Mouse (Mus musculus) liver, embryonic 13.5 days (tissue): ENCODE data around the gene Pdcl2. TPM values are rescaled to one million over a fixed set of nuclear protein-coding genes. Genes with fewer than 3 reads are reported as not detected.

Experiments
- ATAC-seq: fragments of 200-750 bp; cut with Nextera tagmentation; 2 replicates; pipeline ENCODE4 v1.8.0; 2017; ENCODE audit warnings: low read depth, mild to moderate bottlenecking, moderate number of reproducible peaks, moderate library complexity
- DNase-seq: peaks from one replicate; pipeline ENCODE4 v3.0.0; 2022
- H3K27ac ChIP-seq: fragments of 300-500 bp; sonication (generic); 2 replicates; pipeline ENCODE4 v1.5.1; 2015; ENCODE audit warnings: moderate library complexity, mild to moderate bottlenecking, inconsistent platforms
- H3K27me3 ChIP-seq: fragments of 300-500 bp; sonication (generic); 2 replicates; pipeline ENCODE4 v1.6.1; 2015; ENCODE audit warnings: mild to moderate bottlenecking, inconsistent platforms
- H3K36me3 ChIP-seq: fragments of 300-500 bp; sonication (generic); 2 replicates; pipeline ENCODE4 v1.6.1; 2015; ENCODE audit warnings: mild to moderate bottlenecking, inconsistent platforms
- H3K4me1 ChIP-seq: fragments of 300-500 bp; sonication (generic); replicated peaks from 2 replicates; pipeline ENCODE4 v1.6.1; 2015; ENCODE audit warnings: inconsistent platforms
- H3K4me2 ChIP-seq: fragments of 300-500 bp; sonication (generic); 2 replicates; pipeline ENCODE4 v1.6.1; 2015; ENCODE audit warnings: inconsistent platforms, mild to moderate bottlenecking, moderate library complexity
- H3K4me3 ChIP-seq: fragments of 300-500 bp; sonication (generic); replicated peaks from 2 replicates; pipeline ENCODE4 v1.5.1; 2015; ENCODE audit warnings: mild to moderate bottlenecking, inconsistent platforms
- H3K9ac ChIP-seq: fragments of 300-500 bp; sonication (generic); 2 replicates; pipeline ENCODE4 v1.6.1; 2015; ENCODE audit warnings: mild to moderate bottlenecking, inconsistent platforms
- H3K9me3 ChIP-seq: fragments of 300-500 bp; sonication (generic); replicated peaks from 2 replicates; pipeline ENCODE4 v1.6.1; 2016; ENCODE audit warnings: inconsistent platforms
- WGBS: fragments of 180-500 bp; shearing (Covaris S2); methylation state at CpG from one replicate; pipeline ENCODE4 v1.1.7; 2015; ENCODE audit not compliant: insufficient replicate concordance; 5-methylcytosine and 5-hydroxymethylcytosine counted together
- polyA plus RNA-seq: library from polyadenylated mRNA; unstranded; fragments of >200 nt; fragmentation: Nextera tagmentation; extraction: Ambion mirVana; gene quantifications from 2 replicates; pipeline ENCODE4 v1.2.1, GENCODE M21; 2015

The Pdcl2 gene
- polyA plus RNA-seq, 1 experiment from 2014 or later = not detected

DNA sequence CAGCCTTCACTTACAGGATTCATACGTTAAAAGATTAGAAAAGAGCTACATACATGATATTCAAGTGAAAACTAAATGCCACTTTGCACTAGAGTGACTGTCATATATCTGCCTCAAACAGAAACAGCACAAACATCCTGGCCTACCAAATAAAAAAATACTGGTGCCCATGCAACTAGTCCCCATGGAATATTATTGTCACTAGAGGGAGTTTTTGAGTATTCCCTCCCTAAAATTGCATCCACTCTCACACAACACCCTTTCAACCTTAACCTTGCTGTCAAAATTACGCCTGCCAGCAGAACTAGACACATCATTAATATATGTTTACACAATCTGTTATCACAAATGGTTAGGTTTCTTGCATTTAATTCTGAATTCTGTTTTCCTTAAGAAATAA lies 28.9 kb downstream of the Pdcl2 start:
- no peaks in the 10 kb centered on the region for H3K9me3 ChIP-seq
- no peak overlapping the region for H3K4me3 ChIP-seq
- DNase-seq = no peak
- ATAC-seq = no peak
- H3K27ac ChIP-seq = no peak overlapping the region
- H3K9ac ChIP-seq = no peak overlapping the region
- peaks cover 21% of the 10 kb centered on the region for H3K27me3 ChIP-seq
- peaks cover 17% of the 10 kb centered on the region for H3K4me1 ChIP-seq
- H3K4me2 ChIP-seq = no peak overlapping the region
- no peaks in the 10 kb centered on the region for H3K36me3 ChIP-seq
- 61% methylated on average over 2 of the region's 2 CpGs for WGBS

DNA sequence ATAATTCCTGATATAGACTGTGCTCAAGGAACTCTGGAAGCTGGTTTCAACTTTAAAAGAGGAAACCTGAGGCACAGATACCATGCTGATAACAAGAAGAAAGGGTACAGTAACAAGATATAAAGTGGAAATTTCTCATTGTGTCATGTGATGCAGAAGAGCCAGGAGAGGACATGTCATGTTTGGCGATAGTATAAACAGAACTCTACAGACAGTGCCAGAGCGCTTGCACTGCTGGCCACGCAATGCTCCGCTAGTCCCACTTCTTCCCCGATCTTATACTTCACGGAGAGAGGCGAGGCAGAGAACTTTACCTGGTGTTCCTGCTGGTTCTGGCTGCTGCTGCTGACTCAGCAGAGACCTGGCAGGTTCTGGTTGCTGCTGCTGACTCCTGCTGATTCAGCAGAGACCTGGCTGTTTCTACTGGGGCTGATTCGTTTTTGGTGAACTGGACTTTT lies 41.7 kb downstream of the Pdcl2 start:
- ATAC-seq (no peak), DNase-seq (no peak)
- Histone ChIP-seq H3K27me3 (no peaks in the 10 kb centered on the region), H3K9me3 (no peaks in the 10 kb centered on the region), H3K36me3 (no peaks in the 10 kb centered on the region), H3K4me3 (no peak overlapping the region), H3K9ac (no peak overlapping the region), H3K4me2 (no peak overlapping the region), H3K27ac (no peak overlapping the region), H3K4me1 (peaks cover 16% of the 10 kb centered on the region)
- WGBS = 68% methylated on average over 8 of the region's 8 CpGs

DNA sequence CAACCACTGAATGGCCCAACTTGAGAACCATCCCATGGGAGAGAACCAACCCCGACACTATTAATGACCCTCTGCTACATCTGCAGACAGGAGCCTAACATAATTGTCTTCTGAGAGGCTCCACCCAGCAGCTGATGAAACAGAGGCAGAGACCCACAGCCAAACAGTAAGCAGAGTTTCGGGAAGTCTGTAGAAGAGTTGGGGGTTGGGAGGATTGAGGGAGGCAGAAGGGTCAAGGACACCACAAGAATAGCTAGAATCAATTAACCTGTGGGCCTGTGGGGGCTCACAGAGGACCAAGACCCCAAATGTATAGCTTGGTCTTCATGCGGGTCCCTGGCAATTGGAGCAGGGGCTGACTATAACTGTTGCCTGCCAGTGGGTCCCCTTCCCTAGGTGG lies 42.7 kb downstream of the Pdcl2 start:
- H3K9me3 ChIP-seq = no peaks in the 10 kb centered on the region
- H3K4me1 ChIP-seq = peaks cover 21% of the 10 kb centered on the region
- no peak overlapping the region for H3K4me3 ChIP-seq
- DNase-seq (no peak), ATAC-seq (no peak)
- H3K4me2 ChIP-seq = no peak overlapping the region
- H3K36me3 ChIP-seq = no peaks in the 10 kb centered on the region
- no peaks in the 10 kb centered on the region for H3K27me3 ChIP-seq
- H3K27ac ChIP-seq = no peak overlapping the region
- H3K9ac ChIP-seq = no peak overlapping the region
- 76% methylated on average over 3 of the region's 3 CpGs for WGBS

DNA sequence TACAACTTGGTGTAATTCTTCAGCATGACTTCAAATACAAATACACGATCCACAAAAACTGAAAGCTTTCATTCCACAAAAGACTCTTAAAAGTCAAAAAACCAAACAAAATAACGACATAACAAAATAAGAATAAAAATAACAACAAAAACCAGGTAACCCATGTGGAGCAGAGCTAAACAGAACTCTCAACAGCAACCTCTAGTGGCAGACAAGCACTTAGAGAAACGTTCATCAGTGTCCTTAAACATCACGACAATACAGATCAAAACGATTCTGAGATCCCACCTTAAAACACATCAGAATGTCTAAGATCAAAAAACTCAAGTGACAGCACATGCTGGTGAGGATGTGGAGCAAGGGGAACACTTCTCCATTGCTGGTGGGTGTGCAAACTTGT lies 43.9 kb downstream of the Pdcl2 start:
- ATAC-seq (no peak), DNase-seq (no peak)

DNA sequence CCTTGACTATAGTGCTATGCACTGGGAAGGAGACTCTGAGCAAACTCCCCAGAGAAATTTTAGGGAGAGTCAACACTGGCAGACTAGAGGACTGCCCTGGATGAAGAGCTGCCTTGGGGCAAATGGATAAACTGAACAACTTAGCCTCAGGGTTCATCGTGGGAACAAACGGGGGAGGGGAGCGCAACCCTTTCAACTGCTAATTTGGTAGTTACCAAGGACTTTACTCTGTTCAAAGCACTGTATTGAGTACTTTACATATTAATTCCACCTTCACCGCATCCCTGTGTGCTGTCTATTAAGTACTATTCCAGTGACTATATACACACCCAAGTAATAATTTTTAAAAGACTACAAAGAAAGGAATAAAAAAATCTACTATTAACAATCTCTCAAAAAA lies 45.3 kb downstream of the Pdcl2 start:
- Histone ChIP-seq H3K9me3 (no peaks in the 10 kb centered on the region), H3K9ac (no peak overlapping the region), H3K4me1 (peaks cover 21% of the 10 kb centered on the region), H3K36me3 (no peaks in the 10 kb centered on the region), H3K4me3 (no peak overlapping the region), H3K27me3 (no peaks in the 10 kb centered on the region), H3K27ac (no peak overlapping the region), H3K4me2 (no peak overlapping the region)
- no peak for DNase-seq
- 81% methylated on average over 4 of the region's 4 CpGs for WGBS
- ATAC-seq = no peak

More for the DNA sequence above, 43.9 kb downstream of the Pdcl2 start:
- 55% methylated on average over 5 of the region's 5 CpGs for WGBS
- Histone ChIP-seq H3K36me3 (no peaks in the 10 kb centered on the region), H3K4me1 (peaks cover 21% of the 10 kb centered on the region), H3K4me3 (no peak overlapping the region), H3K27ac (no peak overlapping the region), H3K27me3 (no peaks in the 10 kb centered on the region), H3K4me2 (no peak overlapping the region), H3K9ac (no peak overlapping the region), H3K9me3 (no peaks in the 10 kb centered on the region)

DNA sequence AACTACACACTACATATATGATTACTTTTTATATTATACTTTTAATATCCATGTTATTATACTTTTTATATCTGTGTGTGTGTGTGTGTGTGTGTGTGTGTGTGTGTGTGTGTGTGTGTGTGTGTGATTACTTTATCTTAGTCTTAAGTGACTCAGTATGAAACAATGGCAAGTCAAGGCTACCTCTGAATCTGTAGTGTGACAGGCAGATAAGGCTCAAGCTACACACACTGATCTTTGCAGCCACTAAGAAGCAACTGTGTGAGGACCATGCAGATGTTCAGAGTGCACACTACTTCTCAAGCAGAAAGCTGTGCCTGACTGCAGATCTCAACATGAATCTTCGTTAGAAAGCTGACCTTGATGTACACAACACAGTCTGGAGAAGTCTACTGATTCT lies 47.1 kb downstream of the Pdcl2 start:
- no peak overlapping the region for H3K27ac ChIP-seq
- H3K4me3 ChIP-seq = no peak overlapping the region
- 11% methylated on average over 1 of the region's 1 CpGs for WGBS
- no peaks in the 10 kb centered on the region for H3K9me3 ChIP-seq
- peaks cover 16% of the 10 kb centered on the region for H3K4me1 ChIP-seq
- ATAC-seq (peak; percentile 90), DNase-seq (peak; percentile 24)
- H3K36me3 ChIP-seq = no peaks in the 10 kb centered on the region
- H3K9ac ChIP-seq = no peak overlapping the region
- no peaks in the 10 kb centered on the region for H3K27me3 ChIP-seq
- H3K4me2 ChIP-seq = no peak overlapping the region

DNA sequence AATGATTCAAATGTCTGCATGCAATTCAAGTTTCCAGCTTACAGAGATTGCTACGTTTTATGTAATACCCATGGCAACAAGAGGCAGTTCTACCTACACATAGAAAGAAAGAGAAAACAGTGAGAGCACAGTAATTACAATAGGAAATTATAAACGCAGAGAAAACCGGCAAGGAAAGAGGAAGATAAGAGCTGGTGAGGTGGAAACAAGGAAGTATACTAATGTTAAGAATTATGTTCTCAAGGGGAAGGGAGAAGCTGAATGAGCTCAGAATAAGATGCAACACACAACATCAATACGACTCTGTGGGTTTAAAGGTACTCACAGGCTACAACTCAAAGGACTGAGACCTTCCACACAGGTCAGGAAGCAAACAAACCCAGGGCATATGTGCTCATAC lies 56.0 kb downstream of the Pdcl2 start:
- no peak for ATAC-seq
- WGBS = 43% methylated on average over 4 of the region's 4 CpGs
- no peaks in the 10 kb centered on the region for H3K4me1 ChIP-seq
- H3K36me3 ChIP-seq = no peaks in the 10 kb centered on the region
- DNase-seq = no peak
- no peak overlapping the region for H3K4me2 ChIP-seq
- no peak overlapping the region for H3K9ac ChIP-seq
- no peaks in the 10 kb centered on the region for H3K9me3 ChIP-seq
- H3K4me3 ChIP-seq = no peak overlapping the region
- no peak overlapping the region for H3K27ac ChIP-seq
- H3K27me3 ChIP-seq = no peaks in the 10 kb centered on the region

Other genes with a start within 250 kb of the Pdcl2 start
- 14.4 and 15.2 TPM in 2 replicates for gene Srd5a3, start 190.9 kb downstream of the Pdcl2 start, polyA plus RNA-seq
- 31.5 and 31.6 TPM in 2 replicates for gene Tmem165, start 147.3 kb downstream of the Pdcl2 start, polyA plus RNA-seq
- 1.7 and 2.0 TPM in 2 replicates for gene Clock, start 26.4 kb downstream of the Pdcl2 start, polyA plus RNA-seq
- gene Nmu, start 32.6 kb upstream of the Pdcl2 start, polyA plus RNA-seq = not detected in 2 replicates
- not detected in 2 replicates for gene Gm7271, start 152.9 kb upstream of the Pdcl2 start, polyA plus RNA-seq
- 12.8 and 13.6 TPM in 2 replicates for gene Exoc1, start 198.2 kb upstream of the Pdcl2 start, polyA plus RNA-seq